Mouse (Mus musculus): ENCODE data around the gene Dab1.

Dab1 gene

DNA sequence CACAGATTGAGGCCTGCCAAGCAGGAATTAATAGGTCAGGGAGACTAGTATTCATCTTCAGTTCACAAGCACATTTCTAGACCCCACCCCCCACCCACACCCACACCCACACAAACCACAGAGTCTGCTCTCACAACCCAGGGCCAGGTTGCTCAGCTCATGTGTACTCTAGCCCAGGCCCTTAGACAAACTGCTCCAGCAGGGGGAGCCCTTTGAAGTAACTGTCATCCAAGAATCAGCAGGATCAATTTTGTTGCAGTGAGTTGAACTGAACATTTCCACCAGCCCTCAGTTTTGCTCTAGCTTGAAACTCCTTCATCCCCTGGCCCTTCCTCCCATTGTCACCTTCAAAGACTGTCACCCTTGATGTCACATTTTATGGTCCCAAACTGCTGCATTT, 1046.4 kb downstream of the Dab1 start:
- peak; percentile 50 for DNase-seq (ENCODE audit: low read depth, low spot score)

DNA sequence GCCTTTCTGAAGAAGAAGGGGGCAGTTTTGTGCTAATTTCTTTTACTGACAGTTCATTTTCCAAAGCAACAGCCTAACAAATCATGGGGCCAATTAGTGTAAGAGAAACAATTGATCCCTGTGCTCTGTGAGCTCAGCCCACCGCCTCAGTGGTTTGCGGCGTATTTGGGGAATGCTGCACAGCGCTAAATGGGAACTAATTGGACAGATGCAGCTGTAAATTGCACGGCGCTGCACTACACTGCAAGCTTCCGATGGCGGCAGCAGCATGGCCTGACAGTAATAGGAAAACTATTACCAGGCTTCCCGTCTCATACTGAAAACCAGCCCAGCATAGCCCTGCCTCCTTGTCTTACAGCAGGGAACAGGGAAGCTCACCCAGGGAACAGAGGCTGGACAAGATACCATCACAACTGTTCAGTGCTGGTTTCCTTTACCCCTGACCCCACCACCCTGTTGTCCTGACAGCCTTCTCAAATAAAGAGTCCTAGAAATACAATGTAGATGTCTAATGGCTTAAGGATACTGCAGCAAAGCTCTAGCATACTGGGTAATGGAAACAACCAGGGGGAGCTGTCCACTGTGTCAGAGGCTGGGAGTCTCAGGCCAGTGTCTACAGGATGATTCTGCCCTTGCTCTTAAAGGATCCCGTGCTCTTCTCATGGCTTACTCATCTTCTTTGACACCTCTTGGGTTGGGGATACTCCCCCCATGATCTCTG, 1047.8 kb downstream of the Dab1 start:
- DNase-seq (ENCODE audit: low read depth, low spot score), result no peak

DNA sequence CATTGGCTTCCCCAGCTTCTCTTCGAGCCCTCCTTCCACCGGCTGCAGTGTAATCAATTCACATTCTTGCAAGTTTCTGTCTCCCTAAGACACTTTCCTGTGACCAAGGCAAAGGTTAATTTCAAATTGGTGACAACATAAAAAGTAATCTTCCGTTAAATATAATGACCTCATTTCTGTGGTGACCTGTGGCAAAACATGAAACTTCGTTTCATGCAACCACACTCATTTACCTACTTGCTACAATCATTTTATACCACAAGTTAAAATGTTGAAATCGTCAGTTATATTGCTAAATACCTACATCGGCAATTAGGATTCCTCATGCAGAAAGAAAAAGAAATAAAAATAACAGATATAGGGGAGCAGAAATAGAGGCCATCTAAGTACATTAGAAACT, 1048.9 kb downstream of the Dab1 start:
- DNase-seq (ENCODE audit: low read depth, low spot score), result no peak

DNA sequence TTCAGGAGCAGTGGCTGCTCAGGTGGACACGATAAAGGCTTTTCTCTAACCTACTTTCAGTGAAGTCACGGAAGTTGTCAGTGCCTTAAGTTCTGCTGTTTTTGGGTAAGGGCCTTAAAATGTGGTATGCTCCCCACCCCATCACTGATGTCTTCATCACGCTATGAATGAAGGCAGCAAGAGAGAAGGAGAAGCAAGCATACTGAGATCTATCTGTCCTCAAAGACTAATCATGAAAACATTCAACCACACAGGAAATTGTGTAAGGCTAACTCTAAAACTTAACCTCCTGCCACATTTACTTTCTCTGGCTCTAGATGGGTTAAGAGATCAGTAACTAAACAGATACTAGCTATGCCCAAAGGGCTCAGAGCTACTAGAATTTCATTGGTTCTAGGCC, 1050.2 kb downstream of the Dab1 start:
- DNase-seq (ENCODE audit: low read depth, low spot score), result no peak

DNA sequence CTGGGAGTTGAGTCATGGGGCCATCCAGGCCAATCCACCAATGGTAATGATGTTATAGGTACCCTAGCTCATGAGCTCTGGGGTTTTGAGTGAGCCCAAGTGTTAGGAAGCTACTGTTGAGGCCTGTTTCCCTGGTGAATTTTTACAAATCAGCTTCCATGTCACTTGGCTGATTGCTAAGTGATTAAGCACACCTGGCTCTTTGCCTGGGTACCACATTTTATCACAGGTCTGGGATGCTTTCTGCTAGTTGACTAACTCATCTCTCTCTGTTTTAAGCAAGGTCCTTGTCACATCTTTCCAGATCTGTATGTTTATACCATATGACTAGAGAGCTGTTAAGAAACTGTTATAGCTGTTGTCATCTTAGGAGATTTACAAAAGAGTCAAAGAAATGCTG, 1051.6 kb downstream of the Dab1 start:
- no peak for DNase-seq (ENCODE audit: low read depth, low spot score)

DNA sequence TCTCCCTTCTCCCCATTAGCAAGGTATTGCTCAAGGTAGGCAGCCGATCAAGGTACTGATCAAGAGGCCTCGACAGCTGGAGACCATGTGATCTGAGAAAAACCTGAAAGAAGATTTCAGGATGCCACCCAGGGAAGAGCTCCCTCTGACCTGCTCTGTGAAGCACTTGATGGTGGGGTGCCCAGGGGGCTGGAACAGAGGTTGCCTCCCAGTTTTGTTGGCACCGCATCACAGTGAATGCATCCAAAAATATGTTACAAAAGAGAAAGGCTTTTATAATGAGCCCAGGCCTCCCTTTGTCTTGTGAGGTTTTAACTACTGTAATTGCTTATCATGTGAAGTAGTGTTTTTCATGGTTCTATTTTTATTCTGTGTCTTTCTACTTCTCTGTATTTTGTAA, 1054.2 kb downstream of the Dab1 start:
- DNase-seq (ENCODE audit: low read depth, low spot score), result no peak

DNA sequence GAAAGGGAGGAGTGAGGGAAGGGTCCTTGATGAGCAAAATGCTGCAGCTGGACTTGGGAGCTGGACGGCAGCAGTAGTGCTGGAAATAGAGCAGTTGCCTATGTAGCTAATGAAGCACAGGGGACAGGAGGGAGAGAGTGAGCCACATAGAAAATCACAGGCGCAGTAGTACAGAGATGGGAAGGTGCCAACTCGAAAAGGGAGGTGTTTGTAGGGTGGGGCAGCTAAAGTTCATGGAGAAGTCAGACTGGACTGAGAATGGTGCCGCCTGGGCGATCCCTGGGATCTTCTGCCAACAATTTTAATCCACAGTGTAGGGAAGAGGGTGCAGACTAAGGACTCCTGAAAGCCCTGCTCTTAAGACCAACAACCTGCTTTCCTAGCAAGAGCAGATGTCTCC, 1055.5 kb downstream of the Dab1 start:
- no peak for DNase-seq (ENCODE audit: low read depth, low spot score)

DNA sequence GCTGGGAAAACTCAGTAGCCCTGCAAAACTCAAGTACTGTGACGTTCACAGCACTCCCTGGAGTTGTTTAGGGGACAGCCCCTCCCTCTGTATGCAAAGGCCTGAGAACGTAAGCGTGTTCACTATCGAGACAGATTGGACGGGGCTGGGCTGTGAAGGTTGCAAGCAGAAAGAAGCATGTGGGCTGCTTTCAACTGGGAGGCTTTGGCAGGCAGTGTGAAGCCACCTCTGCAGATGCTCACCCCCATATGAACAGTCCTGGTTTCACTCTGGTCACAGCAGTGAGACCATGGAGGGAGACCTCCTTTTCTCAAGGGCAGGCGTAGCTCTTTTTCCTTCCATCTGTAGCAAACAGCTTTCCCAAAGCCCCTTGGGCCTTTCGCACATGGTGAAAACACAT, 1059.1 kb downstream of the Dab1 start:
- no peak for DNase-seq (ENCODE audit: low read depth, low spot score)

DNA sequence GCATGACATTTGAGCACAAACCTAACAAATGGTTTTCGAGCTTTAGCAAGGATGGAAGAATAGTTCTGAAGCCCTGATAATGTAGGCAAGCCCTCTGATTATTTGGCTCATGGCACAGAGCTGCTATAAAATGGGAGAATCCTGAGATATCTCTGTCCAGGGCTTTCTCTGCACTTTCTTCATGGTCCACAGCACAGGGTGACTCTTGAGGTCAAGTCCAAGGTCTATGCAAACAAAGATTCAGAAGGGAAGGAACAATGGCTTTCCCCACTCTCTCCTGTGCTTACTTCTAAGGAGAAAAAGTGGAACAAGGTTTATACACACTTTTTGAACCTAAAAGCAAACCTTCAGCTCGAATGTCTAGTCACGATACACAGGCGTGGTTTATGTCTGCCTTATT, 1061.3 kb downstream of the Dab1 start:
- no peak for DNase-seq (ENCODE audit: low read depth, low spot score)

DNA sequence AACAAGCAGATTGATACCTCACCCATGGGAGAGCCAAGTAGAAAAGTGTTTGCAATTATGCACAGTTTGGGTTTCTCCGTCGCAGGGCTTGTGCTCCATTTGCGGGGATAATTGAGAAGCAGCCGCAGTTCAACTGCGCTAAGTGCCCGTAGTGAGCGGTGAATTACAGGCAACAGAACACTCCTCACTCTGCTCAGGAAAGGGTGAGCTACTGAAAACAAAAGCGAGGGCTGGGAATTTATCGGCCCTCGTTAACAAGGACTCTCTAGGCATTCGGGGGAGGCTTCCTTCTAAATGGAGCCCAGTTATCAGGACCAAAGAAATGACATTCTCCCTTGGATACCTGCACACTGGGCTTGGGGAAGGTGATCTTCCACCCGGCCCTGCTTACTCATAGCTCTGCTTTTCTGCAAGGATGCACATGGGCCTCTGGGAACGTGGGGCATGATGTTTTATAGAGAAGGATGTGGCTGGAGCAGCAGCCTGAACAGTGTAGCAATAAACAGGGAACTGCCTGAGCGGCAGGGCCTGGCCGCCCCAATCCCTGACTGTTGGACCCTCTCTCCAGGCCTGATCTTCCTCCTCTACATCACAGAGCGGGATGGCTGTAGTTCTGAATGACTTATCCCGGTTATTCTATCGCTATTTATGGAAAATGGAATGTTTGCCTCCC, 1067.1 kb downstream of the Dab1 start:
- no peak for DNase-seq (ENCODE audit: low read depth, low spot score)

DNA sequence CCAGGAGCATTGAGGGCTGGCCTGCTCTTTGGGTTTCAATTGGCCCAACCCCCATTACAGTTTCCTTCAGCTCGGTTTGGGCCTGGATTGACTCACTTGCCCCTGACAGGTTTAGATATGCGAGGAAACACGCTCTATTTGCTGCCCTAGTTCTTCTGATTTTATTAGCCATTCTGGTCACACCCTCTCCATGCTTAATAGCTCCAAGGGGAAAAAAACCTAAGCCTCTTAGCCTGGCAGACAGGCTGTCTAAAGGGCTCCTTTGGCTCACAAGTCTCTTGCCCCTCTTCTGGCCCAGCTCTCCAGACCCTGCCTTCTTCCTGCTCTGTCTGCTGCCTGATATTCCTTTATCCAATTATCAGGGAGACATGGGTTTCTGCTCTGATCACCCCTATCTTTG, 1069.9 kb downstream of the Dab1 start:
- DNase-seq (ENCODE audit: low read depth, low spot score), result no peak

DNA sequence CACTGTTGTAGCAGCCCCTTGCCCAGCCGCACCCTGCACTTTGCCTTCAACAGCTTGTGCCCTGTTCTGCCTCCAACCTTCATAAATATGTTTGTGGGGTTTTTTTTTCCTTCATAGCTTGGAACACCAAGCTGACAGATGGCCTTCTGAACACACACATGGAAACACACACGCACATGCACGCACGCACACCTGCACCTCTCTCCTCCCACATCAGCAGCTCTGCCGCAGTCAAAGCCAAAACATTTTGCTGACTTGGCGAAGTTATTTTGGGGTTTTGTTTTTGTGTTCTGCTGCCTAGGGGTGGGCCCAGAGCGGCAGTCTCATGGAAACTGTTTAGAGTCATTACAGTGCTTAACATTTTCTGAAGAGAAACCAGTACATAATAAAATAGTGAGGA, 1071.9 kb downstream of the Dab1 start:
- DNase-seq (ENCODE audit: low read depth, low spot score), result no peak

DNA sequence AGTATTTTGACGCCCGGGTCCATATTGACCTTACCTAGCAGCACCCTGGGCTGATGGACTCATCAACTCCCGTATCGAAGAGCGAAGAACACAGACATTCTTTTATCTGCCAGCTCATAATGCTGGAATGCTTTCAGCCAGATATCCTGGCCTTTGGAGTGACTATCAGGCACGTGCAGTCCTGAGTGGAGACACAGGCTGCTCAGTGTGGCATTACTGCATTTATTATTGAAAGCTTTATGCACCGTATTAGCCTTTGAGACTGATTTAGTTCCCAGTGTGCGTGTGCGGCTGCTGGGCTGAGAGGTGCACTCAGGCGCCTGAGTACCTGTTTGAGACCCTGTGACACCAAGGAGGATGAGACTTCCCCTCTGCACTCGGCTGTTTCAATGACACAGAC, 1075.0 kb downstream of the Dab1 start:
- DNase-seq (ENCODE audit: low read depth, low spot score), result no peak

DNA sequence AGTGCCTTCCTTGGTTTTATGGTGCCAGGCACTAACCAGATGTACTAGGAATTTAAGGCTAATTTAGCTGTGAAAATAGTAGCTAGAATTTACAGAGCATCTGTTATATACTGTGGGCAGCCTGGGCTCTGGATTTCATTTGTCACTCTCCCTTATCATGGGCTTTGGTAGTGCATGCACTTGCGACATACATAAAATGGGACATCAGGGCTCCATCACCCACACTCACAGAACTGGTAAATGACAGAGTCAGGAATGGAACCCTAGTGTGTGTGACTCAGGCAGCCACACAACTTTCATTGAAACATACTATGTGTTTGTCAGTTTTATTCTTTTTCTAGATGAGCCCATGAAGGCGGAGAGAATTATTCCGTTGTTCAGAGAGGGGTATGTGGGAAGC, 1077.4 kb downstream of the Dab1 start:
- no peak for DNase-seq (ENCODE audit: low read depth, low spot score)

DNA sequence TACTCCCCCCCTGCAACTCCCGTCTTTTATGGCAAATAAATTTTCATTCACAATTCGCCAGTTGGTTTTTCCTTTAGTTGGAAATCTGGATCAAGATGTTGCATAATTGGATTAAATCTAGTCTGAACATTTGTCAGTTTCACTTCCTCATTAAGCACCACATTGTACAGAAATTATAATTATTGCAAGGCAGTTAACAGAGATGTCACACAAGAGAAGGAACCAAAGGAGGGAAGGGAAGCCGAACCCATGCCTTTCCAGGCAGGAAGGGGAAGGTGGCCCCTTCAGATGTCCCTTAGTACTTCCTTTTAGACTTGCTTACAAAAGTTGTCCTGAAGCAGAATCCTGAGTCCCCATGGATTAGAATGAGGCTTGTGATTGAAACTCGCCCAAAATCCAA, 1078.5 kb downstream of the Dab1 start:
- DNase-seq (ENCODE audit: low read depth, low spot score), result no peak

DNA sequence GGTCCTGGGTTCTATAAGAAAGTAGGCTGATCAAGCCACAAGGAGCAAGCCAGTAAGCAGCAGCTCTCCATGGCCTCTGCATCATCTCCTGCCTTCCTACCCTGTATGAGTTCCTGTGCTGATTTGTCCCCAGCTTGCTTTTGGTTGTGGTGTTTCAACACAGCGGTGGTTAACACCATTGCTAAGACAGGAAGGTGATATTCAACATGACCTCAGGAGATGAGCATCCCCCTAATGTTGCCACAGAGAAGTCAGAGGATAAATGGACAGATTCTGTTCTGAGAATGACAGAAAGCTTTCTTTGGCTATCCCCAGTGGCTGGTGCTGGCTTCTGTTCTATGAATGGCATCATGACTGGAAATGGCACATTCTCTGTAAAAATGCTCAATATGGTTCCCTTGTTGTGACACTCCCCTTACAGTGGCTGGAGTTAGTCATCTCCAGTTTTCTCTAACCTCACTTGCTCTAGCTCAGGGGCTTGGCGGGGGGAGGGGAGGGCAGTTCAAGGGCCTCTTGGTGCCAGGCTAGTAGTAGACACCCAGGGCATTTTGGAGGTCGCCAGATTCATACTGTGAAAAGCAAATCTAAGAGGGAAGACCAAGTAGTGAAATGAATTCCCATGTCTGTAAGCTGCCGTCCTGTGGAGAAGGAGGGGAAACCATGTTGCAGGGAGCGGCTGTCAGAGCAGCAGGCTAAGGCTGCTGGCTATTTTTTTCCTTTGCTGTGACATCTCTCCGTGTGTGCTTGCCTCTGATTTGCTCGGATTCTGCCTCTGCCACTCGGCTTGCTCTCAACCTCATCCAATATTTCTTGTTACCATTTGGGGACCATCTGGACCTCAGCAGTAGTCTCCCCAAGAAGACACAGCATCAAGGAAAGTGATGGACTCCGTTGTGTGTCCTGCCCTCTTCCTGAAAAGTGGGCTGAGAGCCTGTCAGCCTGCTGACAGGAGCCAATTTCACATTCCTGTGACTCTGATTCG, 1086.8 kb downstream of the Dab1 start:
- no peak for DNase-seq (ENCODE audit: low read depth, low spot score)

DNA sequence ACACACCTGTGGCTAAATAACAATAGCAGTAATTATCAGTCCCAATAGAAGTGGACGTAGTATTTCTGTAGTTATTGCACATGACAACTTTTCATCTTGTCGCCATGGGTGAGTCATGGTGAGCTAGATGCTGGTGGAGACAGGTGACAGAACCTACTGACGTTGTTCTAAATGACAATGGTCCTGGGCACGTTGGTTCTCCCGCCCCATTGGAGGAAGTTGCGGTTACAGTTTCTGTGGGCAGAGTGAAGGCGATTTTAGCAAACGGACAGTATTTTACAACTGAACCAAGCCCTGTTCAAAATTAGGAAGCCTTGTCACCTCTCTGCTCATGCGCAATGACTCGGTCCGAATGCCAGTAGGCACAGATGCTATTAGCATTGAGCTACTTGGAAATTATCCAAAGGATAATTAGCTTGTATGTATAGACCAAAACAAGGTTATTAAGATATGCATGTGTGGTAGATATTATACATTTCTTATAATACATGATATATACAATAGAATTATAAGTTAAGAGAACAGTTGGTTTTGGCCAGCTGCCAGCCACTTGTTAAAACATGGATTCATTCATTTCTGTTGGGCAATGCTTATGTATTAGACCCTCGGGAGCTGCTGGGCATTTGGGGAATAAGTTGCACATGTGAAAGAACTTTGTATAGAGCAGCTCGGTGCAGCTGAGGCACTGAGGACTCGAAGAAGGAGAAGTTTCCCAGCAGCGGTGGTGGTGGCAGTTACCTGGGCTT, 1093.4 kb downstream of the Dab1 start:
- DNase-seq (ENCODE audit: low read depth, low spot score), result no peak

DNA sequence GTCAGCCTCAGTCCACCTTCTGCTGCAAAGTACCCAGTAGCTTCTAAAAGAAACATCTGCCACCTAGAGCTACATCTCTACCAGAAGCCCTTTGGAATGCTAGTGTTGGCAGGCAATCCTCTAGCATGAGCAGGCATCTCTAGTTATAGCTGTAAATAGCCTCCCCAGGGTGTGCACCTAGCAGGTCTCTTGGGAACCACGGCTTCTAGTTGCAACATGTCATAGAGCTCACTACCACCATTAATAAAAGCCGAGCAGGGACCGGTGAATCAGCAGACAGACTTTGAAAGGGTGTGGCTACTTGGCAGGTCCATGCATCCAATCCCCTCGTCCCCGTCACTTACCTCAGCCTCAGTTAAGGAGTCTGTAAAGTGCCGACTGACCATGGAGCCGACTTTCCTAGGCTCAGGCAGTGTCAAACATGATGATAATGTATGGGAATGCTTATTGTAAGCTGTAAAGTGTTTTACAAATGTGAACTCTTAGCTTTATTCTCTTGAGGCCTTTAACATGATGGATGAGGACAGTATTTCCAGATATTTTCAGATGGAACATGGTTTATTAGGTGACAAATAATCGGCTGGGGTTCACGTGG, 1095.9 kb downstream of the Dab1 start:
- no peak for DNase-seq (ENCODE audit: low read depth, low spot score)

DNA sequence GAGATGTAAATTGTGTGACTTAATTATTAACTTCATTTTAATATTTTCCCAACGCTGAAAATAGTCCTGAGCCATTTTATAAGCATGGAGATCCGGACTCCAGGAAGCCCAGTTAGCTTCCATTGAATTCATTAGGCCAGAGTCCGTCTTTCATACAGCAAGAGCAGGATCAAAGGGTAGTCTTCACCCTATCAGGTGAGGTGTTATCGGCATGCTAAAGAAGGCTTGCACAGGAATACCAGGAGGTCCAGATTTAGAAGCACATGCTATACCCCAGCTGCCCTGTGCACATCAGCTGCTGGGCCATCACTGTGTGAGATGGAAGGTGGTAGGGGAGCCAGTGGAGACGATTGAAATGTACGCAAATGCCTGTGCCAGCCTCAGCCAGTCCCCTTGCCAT, 1096.7 kb downstream of the Dab1 start:
- no peak for DNase-seq (ENCODE audit: low read depth, low spot score)

DNA sequence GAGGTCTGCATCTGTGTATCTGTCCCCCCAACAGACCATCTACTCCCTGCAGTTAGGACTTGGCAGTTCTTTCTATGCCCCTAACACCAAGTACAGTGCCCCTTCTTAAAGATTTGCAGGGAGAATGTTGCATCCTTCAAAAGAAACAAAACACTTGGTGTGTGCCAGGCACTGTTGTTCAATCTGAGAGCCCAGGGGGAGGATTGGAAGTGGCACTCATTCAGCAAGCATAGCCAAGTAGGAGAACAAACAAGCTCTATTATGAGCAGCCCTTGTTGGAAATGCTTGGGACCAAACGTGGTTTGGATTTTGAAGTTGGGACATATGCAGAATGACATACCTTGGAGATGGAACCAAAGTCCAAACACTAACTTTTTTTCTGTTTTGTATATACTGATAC, 1097.3 kb downstream of the Dab1 start:
- no peak for DNase-seq (ENCODE audit: low read depth, low spot score)
